Mouse (Mus musculus) telencephalon, adult 2 months (tissue): ENCODE measurements around the gene Tbx10.
"Not testable (repeated sequence)": the region's sequence is repeated elsewhere in the genome, so short reads cannot be mapped to it uniquely, and the experiment has no call there.

Experiments
- DNase-seq: peaks from one replicate; pipeline ENCODE4 v3.0.0-alpha.2; 2011; ENCODE audit warnings: low read depth, low spot score

Gene Tbx10

DNA sequence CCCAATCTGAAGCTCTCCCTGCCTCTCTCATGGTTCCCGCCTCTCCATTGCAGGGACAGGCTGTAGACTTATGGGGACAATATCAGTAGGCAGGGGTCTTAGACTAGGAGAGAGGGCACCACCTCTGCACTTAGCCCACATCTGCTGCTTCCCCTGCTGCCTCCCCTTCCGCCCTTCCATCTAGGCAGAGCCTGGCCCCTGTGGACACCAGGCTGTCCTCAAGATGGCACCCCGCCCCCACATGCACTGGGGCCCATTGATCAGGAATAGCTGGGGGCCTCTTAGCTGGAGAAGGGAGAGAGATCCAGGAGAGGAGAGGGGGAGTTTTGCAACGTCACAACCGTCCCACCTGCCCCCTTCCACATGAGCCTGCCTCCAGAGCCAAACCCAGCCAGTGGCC, at the start of gene Tbx10:
Gene Tbx10, plus strand, starts transcription at position 337 of the 400 bp plus-strand sequence.
- no peak for DNase-seq

DNA sequence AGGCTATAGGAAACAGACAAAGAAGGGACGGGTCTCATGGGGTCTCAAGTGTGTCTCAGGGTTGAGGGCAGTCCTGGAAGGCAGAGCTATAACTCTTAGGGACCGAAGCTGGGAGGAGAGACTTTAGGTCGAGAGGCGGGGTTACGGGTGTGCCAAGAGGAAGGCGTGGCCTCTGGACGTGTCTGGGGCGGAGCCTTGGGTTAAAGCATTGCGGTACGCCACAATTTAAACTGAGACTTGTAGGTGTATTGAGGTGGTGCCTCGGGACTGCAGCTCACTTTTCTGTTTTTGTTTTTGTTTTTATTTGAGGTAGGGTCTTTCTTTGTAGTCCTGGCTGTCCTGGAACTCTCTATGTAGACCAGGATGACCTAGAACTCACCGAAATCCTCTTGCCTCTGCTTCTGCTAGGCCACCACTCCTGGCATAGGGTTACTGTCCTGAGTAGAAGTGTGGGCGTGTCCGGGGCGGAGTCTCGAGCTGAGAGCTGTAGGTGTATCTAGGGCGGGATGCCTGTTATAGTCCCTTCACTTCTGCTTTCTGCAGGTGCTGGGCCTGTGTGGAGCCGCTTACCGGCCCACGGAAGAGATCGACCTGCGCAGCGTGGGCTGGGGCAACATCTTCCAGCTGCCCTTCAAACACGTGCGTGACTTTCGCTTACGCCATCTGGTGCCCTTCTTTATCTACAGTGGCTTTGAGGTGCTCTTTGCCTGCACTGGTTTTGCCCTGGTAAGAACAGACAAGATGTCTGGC, 49.4 kb upstream of the Tbx10 start:
- no peak for DNase-seq

DNA sequence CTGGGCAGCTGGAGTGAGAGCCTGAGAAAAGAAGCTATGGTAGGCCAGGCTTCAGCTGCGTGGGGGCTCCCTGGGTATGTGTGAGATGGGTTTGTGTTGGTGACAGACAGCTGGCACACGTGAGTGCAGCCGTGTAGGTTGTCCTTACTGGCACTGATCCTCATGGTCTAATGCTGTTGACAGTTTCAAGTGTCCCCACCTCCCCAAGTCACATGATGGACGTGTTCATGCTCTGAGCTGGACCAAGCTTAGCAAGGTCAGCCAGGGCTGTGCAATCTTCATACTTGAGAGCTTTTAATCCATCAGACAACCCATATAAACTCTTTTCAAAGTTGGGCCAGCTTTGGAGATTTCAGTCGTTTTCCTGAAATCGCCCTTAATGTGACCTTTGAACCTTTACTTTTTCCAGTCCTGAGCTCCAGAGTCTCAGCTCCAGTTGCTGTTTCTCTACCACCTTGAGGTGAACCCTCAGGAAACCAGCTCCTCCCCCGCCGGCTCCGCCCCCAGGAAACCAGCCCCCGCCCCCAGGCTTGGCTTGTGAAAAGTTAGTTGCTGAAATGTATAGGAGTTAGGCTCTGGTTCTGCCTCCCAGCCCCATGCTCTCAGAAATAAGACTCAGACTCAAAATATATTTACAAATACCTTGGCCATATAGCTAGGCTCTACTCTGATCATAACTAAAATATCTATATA, 46.5 kb upstream of the Tbx10 start:
- no peak for DNase-seq

DNA sequence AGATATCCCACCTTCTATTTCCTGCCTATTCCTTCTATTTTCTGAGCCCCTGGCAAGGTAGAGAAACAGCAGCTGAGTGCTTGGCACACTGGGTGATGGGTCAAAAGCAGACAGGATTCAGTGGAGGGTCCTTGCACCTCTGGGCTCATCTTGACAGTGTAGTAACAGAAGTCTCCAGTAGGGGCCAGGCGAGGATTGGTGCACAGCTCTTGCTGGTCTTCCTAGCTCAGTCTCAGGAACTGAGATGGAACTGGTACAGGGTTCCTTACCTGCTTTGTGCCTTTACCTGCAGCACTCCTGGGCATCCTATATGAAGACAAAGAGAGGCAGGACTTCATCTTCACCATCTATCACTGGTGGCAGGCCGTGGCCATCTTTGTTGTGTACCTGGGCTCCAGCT, 45.8 kb upstream of the Tbx10 start:
- DNase-seq, result no peak

DNA sequence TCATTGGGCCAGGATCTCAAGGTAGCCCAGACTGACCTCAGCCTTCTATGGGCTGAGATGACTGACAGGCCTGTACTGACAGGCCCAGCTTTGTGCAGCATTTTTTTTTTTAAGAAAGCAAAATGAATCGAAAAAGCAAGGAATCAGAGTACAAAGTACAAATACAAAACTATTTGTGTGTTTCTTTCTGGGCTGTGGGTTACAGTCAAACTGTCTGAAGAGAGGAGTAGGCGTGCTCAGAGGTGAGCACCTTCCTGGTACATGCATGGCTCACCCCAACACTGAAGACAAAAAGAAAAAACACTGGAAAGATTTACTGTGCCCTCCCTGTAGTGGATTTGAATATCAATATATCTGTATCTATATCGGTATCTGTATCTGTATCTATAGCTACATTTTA, 44.7 kb upstream of the Tbx10 start:
- DNase-seq, result no peak

DNA sequence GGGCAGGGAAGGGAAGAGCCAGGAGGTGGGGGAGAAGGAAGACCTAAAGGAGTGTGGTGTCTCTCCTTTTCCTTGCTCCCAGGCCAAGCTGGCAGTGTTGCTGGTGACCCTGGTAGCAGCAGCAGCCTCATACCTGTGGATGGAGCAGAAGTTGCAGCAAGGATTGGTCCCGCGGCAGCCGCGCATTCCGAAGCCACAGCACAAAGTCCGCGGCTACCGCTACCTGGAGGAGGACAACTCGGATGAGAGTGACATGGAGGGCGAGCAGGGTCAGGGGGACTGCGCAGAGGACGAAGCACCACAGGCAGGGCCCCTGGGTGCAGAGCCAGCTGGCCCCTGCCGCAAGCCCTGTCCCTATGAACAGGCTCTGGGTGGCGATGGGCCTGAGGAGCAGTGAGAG, 44.0 kb upstream of the Tbx10 start:
- DNase-seq, result no peak

DNA sequence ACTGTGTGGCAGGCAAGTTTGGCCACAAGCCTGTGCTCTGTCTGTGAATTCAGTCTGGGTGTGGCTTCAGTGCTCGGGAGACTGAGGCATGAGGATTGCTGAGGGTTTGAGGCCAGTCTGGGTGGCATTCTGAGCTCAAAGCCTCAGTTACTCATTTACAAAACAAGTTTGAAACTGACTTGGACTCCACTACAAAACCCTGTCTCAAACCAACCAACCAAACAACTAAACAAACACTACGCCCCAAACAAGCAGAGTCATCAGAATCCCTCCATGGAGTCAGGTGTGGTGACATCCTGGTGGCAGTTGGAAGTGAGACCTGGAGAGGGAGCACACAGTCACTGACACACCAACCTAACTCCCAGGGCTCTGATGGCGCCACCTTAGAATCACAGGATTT, 42.2 kb upstream of the Tbx10 start:
- DNase-seq, result no peak

DNA sequence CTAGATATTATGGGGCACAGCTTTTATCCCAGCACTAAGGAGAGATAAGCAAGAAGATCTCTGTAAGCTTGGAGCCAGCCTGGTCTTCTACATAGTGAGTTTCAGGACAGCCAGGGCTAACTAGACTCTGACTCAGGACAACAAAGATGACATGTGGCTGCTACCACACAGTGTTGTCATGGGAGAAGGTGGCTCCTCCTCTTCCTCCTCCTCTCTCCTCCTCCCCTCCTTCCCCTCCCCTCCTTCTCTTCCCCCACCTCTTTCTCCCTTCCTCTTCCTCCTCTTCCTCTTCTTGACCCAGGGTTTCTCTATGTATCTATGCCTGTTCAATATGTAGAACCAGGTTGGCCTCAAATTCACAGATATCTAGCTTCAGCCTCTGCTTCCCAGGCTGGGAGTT, 41.1 kb upstream of the Tbx10 start:
- DNase-seq, result no peak

DNA sequence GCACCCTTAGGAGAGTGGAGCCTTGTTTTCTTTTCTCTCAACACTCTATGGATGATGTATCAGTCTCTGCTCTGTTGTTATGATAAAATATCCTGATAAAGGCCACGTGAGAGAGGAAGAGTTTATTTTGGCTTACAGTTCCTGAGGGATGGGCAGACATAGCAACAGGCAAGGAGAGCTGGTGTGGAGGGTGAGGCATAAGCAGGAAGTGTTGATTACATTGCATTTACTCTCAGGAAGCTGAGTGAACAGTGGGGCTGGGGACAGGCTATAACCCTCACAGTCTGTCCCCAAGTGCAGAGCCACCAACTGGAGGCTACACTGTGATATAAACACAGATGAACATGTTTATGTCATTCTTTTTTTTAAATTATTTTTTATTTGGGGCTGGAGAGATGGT, 40.5 kb upstream of the Tbx10 start:
- no peak for DNase-seq

DNA sequence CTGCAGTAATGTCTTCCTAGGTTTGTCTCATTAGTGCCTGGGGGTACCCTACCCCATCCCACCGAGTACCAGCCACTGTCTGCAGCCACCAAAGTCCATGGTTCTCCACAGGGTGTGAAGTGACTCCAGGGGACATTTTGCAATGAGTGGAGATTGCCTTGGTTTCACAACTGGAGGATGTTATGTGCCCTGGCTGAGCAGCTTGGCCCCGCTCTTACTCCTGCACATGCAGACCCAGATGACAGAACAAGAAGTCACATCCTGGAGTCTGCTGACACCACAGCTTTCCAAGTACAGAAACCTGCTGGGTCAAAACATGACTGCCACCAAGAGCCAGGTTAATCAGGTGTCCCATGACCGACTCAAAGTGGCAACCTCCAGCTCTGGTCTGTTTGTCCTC, 37.5 kb upstream of the Tbx10 start:
- DNase-seq, result no peak

DNA sequence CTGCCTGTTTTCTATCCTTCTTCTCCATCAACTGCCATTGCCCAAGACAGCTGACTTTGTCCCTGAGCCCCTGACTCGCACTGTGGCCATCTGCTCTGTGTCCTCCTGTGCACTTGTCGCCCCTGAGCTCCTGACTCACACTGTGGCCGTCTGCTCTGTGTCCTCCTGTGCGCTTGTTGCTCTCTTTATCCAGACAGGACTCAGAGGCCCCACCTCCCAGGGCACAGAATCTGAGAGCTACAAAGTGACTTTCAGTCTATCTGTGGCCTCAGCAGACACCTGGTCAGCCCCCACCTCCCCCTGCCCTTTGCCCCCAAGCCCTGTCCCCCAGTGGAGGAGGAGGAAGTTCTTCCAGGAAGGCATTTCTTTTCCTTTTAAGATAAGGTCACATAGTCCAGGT, 36.7 kb upstream of the Tbx10 start:
- no peak for DNase-seq

DNA sequence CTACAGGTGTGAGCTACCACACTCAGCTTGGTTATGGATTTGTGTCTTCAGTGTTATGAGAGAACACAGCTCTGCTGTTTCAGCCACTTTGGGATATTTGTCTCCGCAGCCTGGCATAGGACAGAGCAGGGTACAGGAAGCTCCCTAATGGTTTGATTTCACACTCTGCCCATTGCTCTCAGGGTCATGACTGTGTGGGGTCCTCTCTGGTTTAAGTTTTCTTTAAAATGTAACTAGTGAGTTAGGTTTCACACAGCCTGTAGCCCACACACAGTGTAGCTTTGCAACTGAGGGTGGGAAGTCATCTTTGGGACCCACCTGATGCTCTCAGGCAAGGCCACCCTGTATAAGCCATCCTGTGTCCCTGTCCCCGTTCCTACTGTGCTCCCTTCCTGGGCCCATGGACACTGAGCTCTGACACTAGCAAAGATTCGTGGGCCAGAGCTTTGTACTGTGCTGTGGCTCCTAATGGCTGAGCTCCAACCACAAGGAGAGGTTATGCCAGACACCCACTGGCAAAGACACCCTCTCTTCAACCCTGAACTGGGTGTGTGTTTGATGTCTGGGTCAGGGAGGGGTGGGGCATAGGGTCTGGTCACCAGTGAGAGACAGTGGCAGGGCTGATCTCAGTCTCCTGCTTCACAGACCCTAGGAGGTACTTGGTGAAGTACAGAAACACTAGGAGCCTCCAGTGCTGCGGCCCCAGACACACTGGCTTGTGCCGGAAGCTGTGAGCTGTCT, 35.1 kb upstream of the Tbx10 start:
- not testable (repeated sequence) for DNase-seq

DNA sequence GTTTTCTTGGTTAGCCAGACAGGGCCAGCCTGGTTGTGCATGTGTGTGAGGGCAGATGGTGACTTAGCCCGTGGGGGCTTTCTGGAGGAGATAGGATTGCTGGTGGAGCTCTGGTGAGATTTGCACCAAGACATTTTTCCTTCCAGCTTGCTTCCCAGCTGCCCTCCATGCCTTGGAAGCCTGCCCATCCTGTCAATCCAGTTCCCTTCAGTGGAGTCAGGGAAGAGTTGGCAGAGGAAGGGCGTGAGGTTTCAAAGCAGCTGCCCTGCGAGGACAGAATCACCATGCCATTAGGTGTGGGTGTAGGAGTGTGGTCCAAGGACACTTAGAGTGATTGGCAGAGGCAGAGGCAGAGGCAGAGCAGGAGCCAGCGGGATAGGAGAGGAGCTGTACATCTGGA, 34.1 kb upstream of the Tbx10 start, which contains the start of gene Aldh3b3:
Gene Aldh3b3, plus strand, starts transcription at position 176 of the 400 bp plus-strand sequence.
- no peak for DNase-seq

DNA sequence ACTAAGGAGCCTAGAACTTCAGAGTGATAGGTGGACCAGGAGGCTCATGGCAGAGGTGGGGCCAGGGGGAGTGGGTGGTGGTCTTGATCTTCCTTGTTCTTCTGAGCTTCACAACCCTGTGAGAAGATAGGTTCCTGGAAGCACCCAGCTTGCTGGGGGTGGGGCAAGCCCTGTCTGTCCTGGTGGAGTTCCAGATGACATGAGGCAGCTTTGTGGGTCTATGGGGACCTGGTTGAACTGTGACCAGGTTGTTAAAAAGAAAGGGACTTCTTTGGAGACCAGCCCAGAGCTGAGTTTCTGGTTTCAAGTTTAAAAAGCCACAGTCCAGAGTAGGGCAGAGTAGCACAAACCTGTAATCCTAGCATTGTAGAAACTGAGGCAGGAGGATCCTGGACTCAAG, 33.5 kb upstream of the Tbx10 start:
- DNase-seq, result no peak

DNA sequence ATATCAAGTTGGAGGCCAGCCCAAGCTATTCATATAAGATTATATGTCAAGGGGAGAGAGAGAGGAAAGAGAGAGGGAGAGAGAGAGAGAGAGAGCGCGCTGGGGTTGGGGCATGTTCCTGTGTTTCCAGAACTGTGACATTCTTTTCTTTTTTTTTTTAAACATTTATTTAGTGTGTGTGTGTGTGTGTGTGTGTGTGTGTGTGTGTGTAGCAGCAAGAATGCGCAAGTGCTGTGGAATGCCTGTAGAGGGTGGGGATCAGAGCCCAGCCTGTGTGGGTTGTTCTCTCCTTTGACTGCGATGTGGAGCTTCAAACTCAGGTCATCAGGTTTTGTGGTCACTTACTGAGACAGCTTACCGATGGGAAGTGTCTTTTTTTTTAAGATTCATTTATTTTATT, 32.3 kb upstream of the Tbx10 start:
- DNase-seq, result no peak

DNA sequence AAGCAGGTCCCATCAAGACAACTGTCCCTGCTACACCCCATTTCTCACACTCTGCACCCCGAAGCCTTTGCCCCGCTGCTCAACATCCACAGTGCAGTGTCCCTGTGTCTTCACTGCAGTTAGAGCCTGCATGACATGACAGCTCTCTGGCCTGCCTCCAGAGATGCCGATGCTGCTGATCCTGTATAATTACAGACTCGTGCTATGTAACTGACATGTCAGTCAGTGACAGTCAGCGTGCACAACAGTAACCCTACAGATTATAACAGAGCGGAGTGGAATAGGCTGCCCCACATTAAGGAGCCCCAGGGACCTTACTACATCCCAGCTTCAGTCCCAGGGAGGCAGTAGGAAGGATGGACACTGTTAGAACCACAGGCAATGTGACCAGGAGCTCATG, 30.7 kb upstream of the Tbx10 start:
- not testable (repeated sequence) for DNase-seq

DNA sequence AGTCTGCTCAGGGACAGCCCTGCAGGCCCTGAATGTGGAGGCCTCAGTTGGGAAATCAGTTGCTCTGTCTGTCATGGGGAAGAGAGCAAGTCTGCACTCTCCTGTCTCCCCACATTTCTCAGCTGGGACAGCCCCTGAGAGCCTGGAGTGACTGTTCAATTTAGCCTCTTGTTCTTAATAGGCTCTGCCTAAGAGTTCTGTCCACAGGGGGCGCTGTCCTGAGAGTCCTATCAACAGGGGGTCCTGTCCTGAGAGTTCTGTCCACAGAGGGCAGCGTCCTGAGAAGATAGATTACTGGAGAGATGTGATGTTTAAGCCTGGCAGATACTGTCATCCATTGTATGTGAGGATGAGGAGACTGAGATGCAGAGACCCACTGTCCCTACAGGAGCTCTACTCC, 30.1 kb upstream of the Tbx10 start:
- DNase-seq, result no peak

DNA sequence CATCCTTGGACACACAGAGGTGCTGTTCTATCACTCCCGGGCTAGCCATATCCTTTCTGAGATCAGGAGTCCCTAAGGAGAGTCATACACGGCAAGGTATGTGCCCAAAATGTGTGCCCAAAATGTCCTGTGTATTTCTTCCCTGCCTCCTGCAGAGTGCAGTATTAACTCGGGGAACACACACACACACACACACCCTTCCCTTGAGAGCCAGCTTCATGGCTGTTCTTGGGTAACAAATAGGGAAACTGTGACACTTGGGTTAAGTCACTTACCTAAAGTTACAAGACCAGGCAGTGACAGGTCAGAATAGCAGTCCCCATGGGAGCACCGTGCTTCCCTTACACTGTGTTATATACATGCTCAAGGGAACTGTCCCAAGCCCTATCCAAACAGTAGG, 28.5 kb upstream of the Tbx10 start:
- no peak for DNase-seq

DNA sequence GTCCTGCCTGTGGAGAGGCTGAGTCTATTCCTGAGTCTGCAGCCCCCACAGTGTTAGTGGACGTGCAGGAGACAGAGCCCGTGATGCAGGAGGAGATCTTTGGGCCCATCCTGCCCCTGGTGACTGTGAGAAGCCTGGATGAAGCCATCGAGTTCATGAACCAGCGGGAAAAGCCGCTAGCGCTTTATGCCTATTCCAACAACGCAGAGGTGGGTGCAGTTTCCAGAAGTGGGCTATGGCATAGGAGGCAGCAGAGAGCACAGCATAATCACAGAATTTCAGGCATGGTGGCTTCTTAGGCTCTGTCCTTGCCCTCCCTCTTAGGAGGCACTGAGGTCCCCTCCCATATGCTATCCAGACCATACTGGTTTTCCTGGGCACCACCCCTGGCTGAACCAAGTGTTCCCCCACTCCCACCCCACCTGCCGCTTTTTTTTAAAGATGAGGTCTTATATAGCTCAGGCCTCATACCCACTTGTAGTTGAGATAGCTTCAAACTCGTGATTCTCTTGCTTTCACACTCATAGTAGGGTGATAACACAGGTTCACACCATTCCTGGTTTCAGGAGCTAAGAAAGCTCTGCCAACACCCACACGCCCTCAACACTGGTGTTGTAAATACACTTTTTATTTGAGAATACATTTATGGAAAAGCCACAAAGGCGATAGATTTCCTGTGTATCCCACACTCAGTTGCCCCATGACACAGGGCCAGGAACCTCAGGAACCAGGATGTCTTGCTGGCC, 26.0 kb upstream of the Tbx10 start:
- peak; percentile 46 for DNase-seq

DNA sequence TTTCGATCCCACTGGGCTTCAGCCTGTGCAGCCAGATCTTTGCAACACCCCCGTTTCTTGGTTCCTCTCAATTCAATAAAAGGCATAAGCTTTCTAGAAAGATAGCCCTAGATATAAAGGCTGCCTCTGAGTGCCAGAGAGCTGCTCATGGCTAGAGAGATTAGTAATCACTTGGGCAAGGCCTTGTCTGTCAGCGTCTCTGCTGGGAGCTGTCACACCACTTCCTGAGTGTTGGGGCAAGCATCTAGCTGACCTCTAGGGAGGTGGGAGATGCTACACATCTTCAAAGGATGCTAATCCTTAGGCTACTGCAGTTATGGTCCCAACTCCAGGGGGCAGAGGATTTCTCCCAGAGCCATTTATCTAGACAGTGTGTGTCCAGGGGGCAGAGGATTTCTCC, 25.3 kb upstream of the Tbx10 start:
- DNase-seq, result no peak

DNA sequence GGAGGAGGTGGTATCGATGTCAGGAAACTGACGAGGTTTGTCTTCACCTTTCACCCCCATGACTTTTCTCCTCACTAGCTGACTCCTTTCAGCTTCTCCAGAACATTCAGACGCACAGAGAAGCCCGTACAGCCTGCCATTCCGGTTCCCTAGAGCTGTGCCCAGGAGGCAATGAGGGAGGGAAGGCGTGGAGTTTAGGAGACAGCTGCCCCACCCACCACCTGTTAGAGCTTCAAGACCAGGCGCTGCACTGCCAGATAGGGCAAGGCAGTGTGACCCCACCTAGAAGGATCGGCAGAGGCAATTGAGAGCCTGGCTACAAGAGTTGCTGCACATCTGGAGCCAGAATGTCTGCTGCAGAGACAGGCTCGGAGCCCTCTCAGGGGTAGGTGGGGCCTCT, 20.3 kb upstream of the Tbx10 start, which contains the start of gene Aldh3b2:
Gene Aldh3b2, plus strand, starts transcription at position 100 of the 400 bp plus-strand sequence.
- no peak for DNase-seq

DNA sequence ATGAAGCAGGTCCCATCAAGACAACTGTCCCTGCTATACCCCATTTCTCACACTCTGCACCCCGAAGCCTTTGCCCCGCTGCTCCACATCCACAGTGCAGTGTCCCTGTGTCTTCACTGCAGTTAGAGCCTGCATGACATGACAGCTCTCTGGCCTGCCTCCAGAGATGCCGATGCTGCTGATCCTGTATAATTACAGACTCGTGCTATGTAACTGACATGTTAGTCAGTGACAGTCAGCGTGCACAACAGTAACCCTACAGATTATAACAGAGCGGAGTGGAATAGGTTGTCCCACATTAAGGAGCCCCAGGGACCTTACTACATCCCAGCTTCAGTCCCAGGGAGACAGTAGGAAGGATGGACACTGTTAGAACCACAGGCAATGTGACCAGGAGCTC, 17.9 kb upstream of the Tbx10 start:
- not testable (repeated sequence) for DNase-seq
